Mouse (Mus musculus) liver, embryonic 16.5 days (tissue): ENCODE data around the gene Gtpbp4. TPM values are rescaled to one million over a fixed set of nuclear protein-coding genes. Genes with fewer than 3 reads are reported as not detected.
"Not testable (repeated sequence)": the region's sequence is repeated elsewhere in the genome, so short reads cannot be mapped to it uniquely, and the experiment has no call there.

ENCODE experiments used
- ATAC-seq: fragments of 200-750 bp; cut with Nextera tagmentation; 2 replicates; pipeline ENCODE4 v1.8.0; 2017; ENCODE audit warnings: low read depth, mild to moderate bottlenecking, moderate number of reproducible peaks, moderate library complexity
- H3K27ac ChIP-seq: fragments of 300-500 bp; sonication (generic); 2 replicates; pipeline ENCODE4 v1.5.1; 2014; ENCODE audit warnings: mild to moderate bottlenecking, low read length
- H3K27me3 ChIP-seq: fragments of 300-500 bp; sonication (generic); 2 replicates; pipeline ENCODE4 v1.6.1; 2014; ENCODE audit warnings: low read depth, low read length, mixed read lengths; ENCODE audit not compliant: control insufficient read depth, insufficient read depth
- H3K36me3 ChIP-seq: fragments of 300-500 bp; sonication (generic); 2 replicates; pipeline ENCODE4 v1.6.1; 2014; ENCODE audit warnings: mild to moderate bottlenecking; ENCODE audit not compliant: control insufficient read depth, insufficient read depth
- H3K4me1 ChIP-seq: fragments of 300-500 bp; sonication (generic); 2 replicates; pipeline ENCODE4 v1.6.1; 2014; ENCODE audit warnings: low read depth, low read length, mixed read lengths; ENCODE audit not compliant: control insufficient read depth
- H3K4me2 ChIP-seq: fragments of 300-500 bp; sonication (generic); 2 replicates; pipeline ENCODE4 v1.6.1; 2014; ENCODE audit warnings: low read depth, low read length, mixed read lengths
- H3K4me3 ChIP-seq: fragments of 300-500 bp; sonication (generic); 2 replicates; pipeline ENCODE4 v1.5.1; 2014; ENCODE audit warnings: low read depth, mild to moderate bottlenecking, low read length
- H3K9ac ChIP-seq: fragments of 300-500 bp; sonication (generic); 2 replicates; pipeline ENCODE4 v1.6.1; 2014; ENCODE audit warnings: low read depth, low read length
- H3K9me3 ChIP-seq: fragments of 300-500 bp; sonication (generic); replicated peaks from 2 replicates; pipeline ENCODE4 v1.6.1; 2016; ENCODE audit warnings: low read length; ENCODE audit not compliant: control insufficient read depth
- WGBS: fragments of 180-500 bp; shearing (Covaris S2); extraction: QIAGEN DNeasy Blood & Tissue Kit; methylation state at CpG from one replicate; pipeline ENCODE4 v1.1.7; 2014; ENCODE audit not compliant: insufficient replicate concordance; 5-methylcytosine and 5-hydroxymethylcytosine counted together
- microRNA-seq: library from miRNA; unstranded; fragments of <30 nt; microRNA quantifications from one replicate; pipeline ENCODE4, GENCODE M21; 2016
- polyA plus RNA-seq: library from polyadenylated mRNA; unstranded; fragments of >200 nt; fragmentation: Nextera tagmentation; extraction: Ambion mirVana; gene quantifications from 2 replicates; pipeline ENCODE4 v1.2.1, GENCODE M21; 2015

Gene Gtpbp4
- polyA plus RNA-seq, 1 experiment from 2014 or later = 28.4 TPM

DNA sequence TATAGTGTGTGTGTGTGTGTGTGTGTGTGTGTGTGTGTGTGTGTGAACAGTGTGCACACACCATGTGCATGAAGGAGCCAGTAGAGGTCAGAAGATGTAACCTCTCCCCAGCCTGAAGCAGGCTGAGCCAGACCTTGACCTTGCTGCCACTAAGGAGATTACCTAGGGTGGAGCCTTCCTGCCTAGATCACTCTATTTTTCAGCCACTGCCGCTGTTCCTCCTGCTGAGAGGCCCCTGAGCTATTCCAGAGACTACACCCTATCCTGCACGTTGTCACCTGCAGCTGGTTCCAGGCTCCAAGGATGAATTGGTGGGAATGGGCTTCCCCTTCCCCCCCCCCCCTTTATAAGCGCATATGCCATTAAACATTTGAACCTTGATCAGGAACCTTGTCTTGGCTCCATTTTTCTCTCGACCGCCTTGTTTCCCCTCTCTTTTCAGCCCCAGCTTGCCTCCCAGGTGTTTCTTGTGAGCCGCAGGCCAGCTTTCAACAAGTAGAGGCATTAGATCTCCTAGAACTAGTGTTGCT is 58.2 kb downstream of the Gtpbp4 start:
- H3K4me3 ChIP-seq, H3K9ac ChIP-seq, H3K4me2 ChIP-seq, H3K27ac ChIP-seq, H3K36me3 ChIP-seq, H3K27me3 ChIP-seq, H3K4me1 ChIP-seq, ATAC-seq, H3K9me3 ChIP-seq: not testable (repeated sequence)
- WGBS = 61% methylated on average over 6 of the region's 6 CpGs

GRCm38 (mm10) chr13:8933499-8933898 is 62.4 kb downstream of the Gtpbp4 start:
- WGBS = 12% methylated on average over 2 of the region's 2 CpGs
- no peak for ATAC-seq
- Histone ChIP-seq H3K9me3 (no peaks in the 10 kb centered on the region), H3K9ac (no peak overlapping the region), H3K36me3 (no peaks in the 10 kb centered on the region), H3K27ac (no peak overlapping the region), H3K4me3 (no peak overlapping the region), H3K4me1 (no peaks in the 10 kb centered on the region), H3K27me3 (no peaks in the 10 kb centered on the region), H3K4me2 (no peak overlapping the region)

Small RNA genes lying within 50 kb of the gene (microRNA-seq; reads per million reads assigned to microRNA genes)
- gene Gm22750 = not detected

Other genes with a start within 250 kb of the Gtpbp4 start
- 6.8 and 7.2 TPM in 2 replicates for gene Wdr37, start 124.2 kb downstream of the Gtpbp4 start, polyA plus RNA-seq
- 89.7 and 97.0 TPM in 2 replicates for gene Idi1, start 110.6 kb downstream of the Gtpbp4 start, polyA plus RNA-seq
- gene Gm9745, start 47.9 kb downstream of the Gtpbp4 start, polyA plus RNA-seq = not detected in 2 replicates
- gene Idi2, start 43.2 kb downstream of the Gtpbp4 start, polyA plus RNA-seq = not detected in 2 replicates
- 24.1 and 24.4 TPM in 2 replicates for gene Larp4b, start 97.8 kb upstream of the Gtpbp4 start, polyA plus RNA-seq